Mouse (Mus musculus): ENCODE measurements around the gene Gprin1.

Gprin1 gene

GRCm38 (mm10) chr13:54760164-54760795 lies 10.6 kb upstream of the Gprin1 start:
- DNase-seq (ENCODE audit: low spot score), result no peak

- DNase-seq (ENCODE audit: low spot score), result no peak
Measured at GRCm38 (mm10) chr13:54759496-54759895, 9.8 kb upstream of the Gprin1 start.

GRCm38 (mm10) chr13:54758756-54759470 lies 9.2 kb upstream of the Gprin1 start:
- DNase-seq (ENCODE audit: low spot score), result no peak

GRCm38 (mm10) chr13:54758045-54758755 lies 8.5 kb upstream of the Gprin1 start:
- DNase-seq (ENCODE audit: low spot score), result peak; percentile 37

GRCm38 (mm10) chr13:54757093-54757830 lies 7.6 kb upstream of the Gprin1 start:
- no peak for DNase-seq (ENCODE audit: low spot score)

- DNase-seq (ENCODE audit: low spot score), result no peak
Measured at GRCm38 (mm10) chr13:54756156-54756712, 6.6 kb upstream of the Gprin1 start.

GRCm38 (mm10) chr13:54755201-54755830 lies 5.6 kb upstream of the Gprin1 start:
- no peak for DNase-seq (ENCODE audit: low spot score)

- DNase-seq (ENCODE audit: low spot score), result no peak
Measured at GRCm38 (mm10) chr13:54754169-54755080, 4.8 kb upstream of the Gprin1 start.

- DNase-seq (ENCODE audit: low spot score), result no peak
Measured at GRCm38 (mm10) chr13:54753733-54754132, 4.1 kb upstream of the Gprin1 start.

- DNase-seq (ENCODE audit: low spot score), result no peak
Measured at GRCm38 (mm10) chr13:54752656-54753055, 3.0 kb upstream of the Gprin1 start.

- DNase-seq (ENCODE audit: low spot score), result no peak
Measured at GRCm38 (mm10) chr13:54750699-54751098, 1.0 kb upstream of the Gprin1 start.

- DNase-seq (ENCODE audit: low spot score), result no peak
Measured at GRCm38 (mm10) chr13:54749061-54749863, 412 bp downstream of the Gprin1 start.

GRCm38 (mm10) chr13:54748721-54749060 lies 983 bp downstream of the Gprin1 start:
- no peak for DNase-seq (ENCODE audit: low spot score)

GRCm38 (mm10) chr13:54748190-54748589 lies 1.5 kb downstream of the Gprin1 start:
- DNase-seq (ENCODE audit: low spot score), result no peak

GRCm38 (mm10) chr13:54746896-54747295 lies 2.8 kb downstream of the Gprin1 start:
- DNase-seq (ENCODE audit: low spot score), result no peak

GRCm38 (mm10) chr13:54746110-54746509 lies 3.6 kb downstream of the Gprin1 start:
- DNase-seq (ENCODE audit: low spot score), result no peak

GRCm38 (mm10) chr13:54738213-54738601 lies 11.5 kb downstream of the Gprin1 start:
- no peak for DNase-seq (ENCODE audit: low spot score)

- DNase-seq (ENCODE audit: low spot score), result no peak
Measured at GRCm38 (mm10) chr13:54737488-54738212, 12.0 kb downstream of the Gprin1 start.

GRCm38 (mm10) chr13:54736931-54737330 lies 12.7 kb downstream of the Gprin1 start:
- no peak for DNase-seq (ENCODE audit: low spot score)
